Mouse (Mus musculus): ENCODE data around the gene Ift81. TPM values are rescaled to one million over a fixed set of nuclear protein-coding genes. Genes with fewer than 3 reads are reported as not detected.
"Not testable (repeated sequence)": the region's sequence is repeated elsewhere in the genome, so short reads cannot be mapped to it uniquely, and the experiment has no call there.

Ift81 gene
- 10 to 100 TPM; 39.5 to 40.1 TPM for total RNA-seq (2021)

DNA sequence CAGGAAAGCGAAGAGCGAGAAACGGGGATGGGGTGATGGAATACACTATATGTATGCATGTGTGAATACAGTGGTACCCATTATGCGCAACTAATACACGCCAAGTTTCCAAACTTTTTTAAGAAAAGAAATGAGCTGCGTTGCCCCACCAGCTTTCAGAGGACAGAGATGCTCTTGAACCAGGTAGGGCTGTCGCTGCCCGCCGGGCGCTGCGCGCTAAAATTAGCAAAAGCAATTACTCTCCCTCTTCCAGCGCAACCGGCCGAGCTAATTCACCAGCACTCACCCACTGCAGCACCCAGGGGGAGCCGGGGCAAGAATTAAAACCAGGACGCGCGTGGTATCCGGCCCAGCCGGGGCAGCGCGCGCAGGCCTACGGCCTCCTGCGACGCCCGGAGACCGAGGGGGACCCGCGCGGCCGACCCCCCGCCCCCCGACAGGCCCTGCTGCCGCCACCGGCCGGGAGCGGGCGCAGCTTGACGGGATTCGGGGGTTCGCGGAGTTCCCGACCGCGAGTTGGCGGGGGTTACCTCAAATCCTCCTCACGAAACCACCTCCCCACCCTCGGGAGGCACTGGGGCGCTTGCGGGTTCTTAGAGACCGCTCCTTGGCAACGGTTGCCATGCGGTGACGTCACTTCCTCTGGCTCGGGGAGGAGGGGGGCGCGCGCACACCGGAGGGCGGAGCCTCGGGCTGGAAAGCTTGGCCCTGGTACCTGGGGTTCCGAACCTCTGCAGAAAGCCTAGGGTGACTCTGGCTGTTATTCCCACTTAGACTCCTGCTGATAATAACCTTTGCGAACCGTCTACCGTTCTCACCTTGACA, at the start of gene Ift81:
TSS of gene Ift81 (minus strand) at position 611 of the 825 bp plus-strand sequence.
- intact Hi-C loops (cut with DNase I): loop anchor here (1.0 to 5.0 kb wide), 2 partner anchors 67 to 112 kb away; partner anchors contain the start of gene Atp2a2

DNA sequence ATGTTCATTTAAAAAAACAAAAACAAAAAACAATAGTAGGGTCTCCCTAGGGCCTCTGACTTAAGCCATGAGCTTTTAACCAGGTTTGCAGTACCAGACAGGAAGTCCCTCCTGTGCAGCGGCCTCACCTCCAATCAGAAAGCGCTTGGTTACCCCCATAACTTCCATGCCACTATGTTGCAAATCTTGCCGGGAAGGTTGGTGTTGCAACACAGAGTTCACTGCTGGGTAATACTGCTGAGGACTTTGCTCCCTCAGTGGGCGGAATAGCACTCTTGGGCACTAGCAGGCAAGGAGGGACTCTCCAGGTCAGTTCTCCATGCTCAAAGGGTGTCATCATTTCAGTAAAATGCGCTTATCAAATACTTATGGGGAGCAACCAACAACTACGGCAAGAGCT, 48.2 kb upstream of the Ift81 start:
- DNase-seq (ENCODE audit: low spot score in 2 of 2): no peak
- intact Hi-C loops (cut with DNase I): no loop called here

More for the DNA sequence above, at the start of gene Ift81:
- DNase-seq (ENCODE audit: low spot score in 2 of 2): peak; percentile 97 to 98

DNA sequence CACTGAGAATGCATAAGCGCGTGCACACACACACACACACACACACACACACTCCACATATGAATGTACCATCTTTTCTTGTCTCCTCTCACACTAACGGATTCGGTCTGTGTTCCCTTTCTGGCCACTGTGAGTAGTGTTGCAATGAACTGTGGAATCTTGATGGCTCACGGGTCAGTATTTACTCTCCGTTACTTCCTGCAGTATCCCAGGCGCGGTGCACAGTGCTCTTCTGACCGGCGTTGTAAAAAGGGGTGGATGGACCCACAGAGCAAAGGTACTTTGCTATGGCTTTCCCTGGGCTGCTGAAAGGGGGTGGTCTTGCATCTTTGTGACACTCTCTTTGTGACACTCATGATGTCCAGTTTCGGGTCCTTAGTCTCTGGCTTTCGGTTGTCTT, 42.5 kb upstream of the Ift81 start:
- no peak for DNase-seq (ENCODE audit: low spot score in 2 of 2)
- intact Hi-C loops (cut with DNase I): no loop called here

DNA sequence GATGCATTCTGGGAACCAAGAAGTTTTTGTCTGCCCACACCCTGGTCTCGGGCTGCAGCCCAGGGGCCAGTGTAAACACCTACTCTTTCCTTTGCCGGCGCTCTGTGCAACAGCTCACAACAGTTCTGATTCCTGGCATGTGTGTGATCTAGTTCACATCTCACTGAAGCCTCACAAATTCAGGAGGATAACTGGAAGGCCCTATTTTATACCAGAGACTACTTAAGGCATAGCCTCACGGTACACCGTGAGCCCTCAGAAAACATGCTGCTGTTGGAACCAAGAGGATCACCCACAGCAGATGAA, 39.9 kb upstream of the Ift81 start:
- peak in 1 of 2 experiments; percentile 64 for DNase-seq (ENCODE audit: low spot score in 2 of 2)
- intact Hi-C loops (cut with DNase I): no loop called here

DNA sequence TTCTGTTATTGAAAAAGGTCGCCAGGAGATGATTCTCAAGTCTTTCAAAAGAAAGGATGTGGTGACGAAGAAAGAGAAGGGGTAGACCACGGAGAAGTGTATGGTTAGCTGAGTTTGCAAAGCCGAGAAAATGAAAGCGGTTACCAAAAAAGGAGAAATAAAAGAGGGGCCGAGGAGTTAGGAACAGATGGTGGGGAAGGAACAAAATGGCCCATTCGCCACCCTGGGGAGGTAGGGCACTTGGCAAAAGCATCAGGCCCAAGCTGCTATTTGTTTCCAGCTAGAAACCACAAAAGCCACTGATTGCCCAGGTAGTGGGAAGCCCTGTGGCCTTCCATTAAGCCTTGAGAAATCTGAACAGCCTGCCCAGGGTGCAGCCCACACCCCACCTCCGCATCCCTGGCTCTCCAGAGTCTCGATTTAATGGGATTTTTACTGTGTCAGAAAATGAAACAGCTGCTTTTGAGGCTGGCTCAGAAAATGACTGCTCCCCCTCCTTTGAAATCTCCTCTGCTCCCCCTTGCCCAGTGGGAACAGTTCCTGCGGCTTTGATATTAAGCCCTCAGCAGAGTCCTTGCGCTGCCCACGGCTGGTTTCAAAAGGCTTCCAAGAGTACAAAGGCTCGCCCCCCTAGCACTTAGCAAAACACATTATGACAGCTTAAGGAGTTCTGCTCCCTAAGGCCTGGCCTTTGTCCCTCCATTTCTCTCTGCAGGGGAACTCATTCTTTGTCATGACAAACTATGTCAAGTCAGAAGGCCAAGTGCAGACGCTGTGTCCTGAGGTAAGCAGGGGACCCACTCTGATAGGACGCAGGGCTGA, 39.3 kb upstream of the Ift81 start:
- DNase-seq (ENCODE audit: low spot score in 2 of 2): peak; percentile 45 to 83
- intact Hi-C loops (cut with DNase I): loop anchor here (2.0 kb wide), 2 partner anchors 53 to 123 kb away; partner anchors contain the start of gene P2rx4

DNA sequence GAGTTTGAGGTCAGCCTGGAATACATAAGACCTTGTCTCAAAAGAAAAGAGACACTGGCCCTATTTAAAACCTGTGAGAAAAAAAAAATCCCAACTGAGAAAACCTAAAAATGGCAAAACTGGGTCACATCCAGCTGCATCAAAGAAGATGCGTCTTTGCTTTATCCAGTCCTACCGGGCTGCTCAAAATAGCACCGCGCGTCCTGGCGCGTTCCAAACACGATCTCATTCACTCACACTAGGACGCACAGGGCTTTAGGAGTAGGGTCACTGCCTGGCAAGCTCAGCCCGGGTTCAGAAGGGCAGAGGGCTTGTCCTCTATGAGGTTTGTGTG, 38.8 kb upstream of the Ift81 start:
- intact Hi-C loops (cut with DNase I): loop anchor here (2.0 kb wide), 2 partner anchors 54 to 124 kb away; partner anchors contain the start of gene P2rx4
- peak; percentile 34 to 84 for DNase-seq (ENCODE audit: low spot score in 2 of 2)

DNA sequence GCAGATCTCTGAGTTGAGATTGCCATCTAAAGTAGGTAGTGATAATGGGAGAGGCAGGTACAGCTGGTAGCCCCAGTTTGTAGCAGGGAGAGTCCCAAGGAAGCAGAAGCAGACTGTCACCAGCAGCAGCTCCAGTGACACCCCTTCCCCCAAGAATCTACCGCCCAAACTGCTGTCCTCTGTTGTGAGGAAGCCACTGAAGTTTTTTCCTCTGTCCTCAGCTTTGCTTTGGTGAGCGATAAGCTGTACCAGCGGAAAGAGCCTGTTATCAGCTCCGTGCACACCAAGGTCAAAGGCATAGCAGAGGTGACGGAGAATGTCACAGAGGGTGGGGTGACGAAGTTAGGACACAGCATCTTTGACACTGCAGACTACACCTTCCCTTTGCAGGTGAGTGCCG, 38.2 kb upstream of the Ift81 start:
- intact Hi-C loops (cut with DNase I): loop anchor here (2.0 kb wide), 2 partner anchors 54 to 124 kb away; partner anchors contain the start of gene P2rx4

DNA sequence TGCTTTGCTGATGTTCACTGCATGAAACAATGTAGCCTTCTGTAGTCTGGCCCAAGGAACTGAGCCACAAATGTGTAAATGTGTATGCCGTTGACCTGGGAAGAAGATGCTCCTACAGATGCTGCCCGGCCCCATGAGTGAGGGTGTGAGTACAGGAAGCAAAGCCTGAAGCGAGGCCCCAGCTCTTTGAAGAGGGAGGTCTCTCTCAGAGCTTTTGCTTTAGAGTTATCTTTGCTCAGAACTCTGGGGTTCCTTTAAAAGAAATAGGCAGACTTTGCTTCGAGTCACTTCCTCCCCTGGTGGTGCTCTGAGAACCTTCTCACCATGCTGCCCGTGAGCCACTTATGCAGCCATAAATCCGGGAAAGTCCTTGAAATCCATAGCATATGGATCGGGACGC, 35.8 kb upstream of the Ift81 start:
- intact Hi-C loops (cut with DNase I): no loop called here

More for the DNA sequence above, 38.2 kb upstream of the Ift81 start:
- peak in 1 of 2 experiments; percentile 34 for DNase-seq (ENCODE audit: low spot score in 2 of 2)

DNA sequence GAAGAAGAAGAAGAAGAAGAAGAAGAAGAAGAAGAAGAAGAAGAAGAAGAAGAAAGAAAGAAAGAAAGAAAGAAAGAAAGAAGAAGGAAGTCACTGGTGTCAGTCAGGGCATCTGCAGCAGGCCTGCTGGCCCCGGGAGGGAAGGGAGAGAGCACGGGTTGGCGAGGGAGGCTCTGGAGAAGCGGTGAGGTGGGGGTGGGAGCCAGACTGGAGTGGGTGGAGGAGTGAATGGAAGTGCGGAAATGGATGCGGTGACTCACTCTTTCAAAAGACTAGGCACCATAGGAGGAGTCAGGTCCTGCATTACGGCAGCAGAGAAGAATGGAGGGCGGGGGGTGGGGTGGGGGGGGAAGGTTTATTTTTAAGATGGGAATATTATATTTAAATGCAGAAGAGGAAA, 34.9 kb upstream of the Ift81 start:
- intact Hi-C loops (cut with DNase I): loop anchor here (1.0 kb wide), 1 partner anchor 147 kb away; the partner anchor contains the start of gene Atp2a2
- peak; percentile 30 to 88 for DNase-seq (ENCODE audit: low spot score in 2 of 2)

More for the DNA sequence above, 35.8 kb upstream of the Ift81 start:
- DNase-seq (ENCODE audit: low spot score in 2 of 2): no peak

DNA sequence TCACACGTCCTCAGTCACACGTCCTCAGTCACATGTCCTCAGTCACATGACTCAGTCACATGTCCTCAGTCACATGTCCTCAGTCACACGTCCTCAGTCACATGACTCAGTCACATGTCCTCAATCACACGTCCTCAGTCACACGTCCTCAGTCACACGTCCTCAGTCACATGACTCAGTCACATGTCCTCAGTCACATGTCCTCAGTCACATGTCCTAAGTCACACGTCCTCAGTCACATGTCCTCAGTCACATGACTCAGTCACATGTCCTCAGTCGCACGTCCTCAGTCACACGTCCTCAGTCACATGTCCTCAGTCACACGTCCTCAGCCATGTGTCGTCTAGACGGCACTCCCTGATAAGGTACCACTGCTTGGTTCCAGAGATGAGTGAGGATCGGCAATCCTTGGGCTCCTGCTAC, 33.6 kb upstream of the Ift81 start:
- DNase-seq (ENCODE audit: low spot score in 2 of 2); intact Hi-C loops (cut with DNase I): not testable (repeated sequence)

DNA sequence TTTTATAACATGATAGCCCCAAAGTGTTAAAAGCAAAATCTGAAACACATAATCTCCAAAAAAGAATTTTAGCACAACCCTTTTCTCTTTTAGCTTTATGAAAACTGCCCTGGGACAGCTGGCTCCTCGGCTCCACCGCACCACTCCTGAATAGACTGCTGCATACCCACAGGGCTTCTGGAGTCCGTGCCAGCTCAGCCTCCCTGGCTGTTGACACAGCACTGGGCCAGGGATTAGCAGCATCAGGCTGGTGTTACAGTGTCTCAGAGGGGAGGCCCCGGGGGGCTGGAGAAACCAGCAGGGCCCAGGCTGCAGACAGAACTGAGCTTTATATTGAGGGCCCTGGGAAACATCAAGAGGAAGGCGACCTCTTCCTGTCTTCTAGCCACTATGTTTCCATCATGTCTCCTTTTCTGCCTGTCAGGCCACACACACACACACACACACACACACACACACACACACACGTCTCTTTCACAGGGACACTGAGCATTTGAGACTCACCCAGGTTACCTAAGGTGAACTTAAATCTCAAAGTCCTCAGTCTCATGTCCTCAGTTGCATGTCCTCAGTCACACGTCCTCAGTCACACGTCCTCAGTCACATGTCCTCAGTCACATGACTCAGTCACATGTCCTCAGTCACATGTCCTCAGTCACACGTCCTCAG, 33.1 kb upstream of the Ift81 start:
- intact Hi-C loops (cut with DNase I): no loop called here
- peak in 1 of 2 experiments; percentile 52 for DNase-seq (ENCODE audit: low spot score in 2 of 2)

DNA sequence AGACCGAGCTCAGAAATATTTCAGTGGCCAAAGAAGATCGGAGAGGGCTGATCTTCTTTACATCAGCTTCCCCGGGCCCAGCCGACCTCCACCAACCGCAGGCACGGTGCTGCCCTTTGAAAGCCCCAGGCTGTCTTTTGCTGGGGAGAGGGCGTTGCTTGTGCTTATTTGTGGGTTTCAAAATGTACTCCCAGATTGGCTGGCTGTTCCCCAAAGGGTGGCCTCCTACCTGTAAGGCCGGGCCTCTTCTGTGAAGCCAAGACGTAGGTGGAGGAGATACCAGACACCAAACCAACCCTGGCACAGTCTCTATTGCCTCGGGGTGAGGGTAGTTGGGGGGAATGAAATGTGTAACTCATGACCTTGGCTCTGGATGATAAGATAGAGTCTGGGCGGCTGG, 31.7 kb upstream of the Ift81 start:
- no peak for DNase-seq (ENCODE audit: low spot score in 2 of 2)
- intact Hi-C loops (cut with DNase I): no loop called here

DNA sequence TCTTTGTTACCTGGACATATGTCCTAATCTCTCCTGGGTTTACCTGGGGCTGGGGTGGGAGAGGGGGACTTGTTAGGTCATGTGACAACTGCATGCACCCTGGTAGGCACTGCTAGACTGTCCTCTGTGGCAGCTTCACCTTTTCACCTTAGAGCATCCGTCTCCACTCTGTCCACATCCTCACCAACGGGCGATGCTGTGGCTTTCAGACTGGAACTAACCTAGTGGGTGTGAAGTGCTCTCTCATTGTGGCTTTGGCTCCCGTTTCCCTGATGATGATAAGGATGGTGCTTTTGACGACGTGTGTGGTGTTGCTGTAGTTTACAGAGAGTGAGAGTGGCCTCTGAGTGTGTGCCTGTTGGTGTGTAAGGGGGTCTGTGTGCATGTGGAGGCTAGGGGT, 31.0 kb upstream of the Ift81 start:
- DNase-seq (ENCODE audit: low spot score in 2 of 2): no peak
- intact Hi-C loops (cut with DNase I): no loop called here

DNA sequence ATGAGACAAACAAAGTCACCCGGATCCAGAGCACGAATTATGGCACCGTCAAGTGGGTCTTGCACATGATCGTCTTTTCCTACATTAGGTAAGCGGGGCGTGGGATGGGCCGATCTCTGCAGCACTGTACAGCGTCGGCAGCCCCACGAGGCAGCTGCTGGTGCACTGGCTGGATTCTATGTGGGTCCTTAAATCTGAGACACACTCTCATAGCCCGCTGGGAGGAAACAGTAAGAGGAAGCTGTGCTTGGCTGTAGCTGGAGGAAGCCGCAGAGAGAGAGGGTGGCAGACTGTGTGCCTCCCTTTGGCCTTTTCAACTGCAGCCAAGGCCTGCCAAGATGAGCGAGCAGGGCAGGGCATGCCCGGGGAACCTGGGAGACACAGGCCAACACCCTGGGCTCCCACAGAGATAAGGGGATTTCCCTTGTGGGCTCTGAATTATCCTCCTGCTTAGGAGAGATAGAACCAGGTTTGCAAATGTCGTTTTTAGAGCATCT, 29.8 kb upstream of the Ift81 start:
- intact Hi-C loops (cut with DNase I): loop anchor here (5.0 kb wide), 1 partner anchor 83 kb away; no protein-coding TSS in a partner anchor
- DNase-seq (ENCODE audit: low spot score in 2 of 2): peak; percentile 21 to 49

DNA sequence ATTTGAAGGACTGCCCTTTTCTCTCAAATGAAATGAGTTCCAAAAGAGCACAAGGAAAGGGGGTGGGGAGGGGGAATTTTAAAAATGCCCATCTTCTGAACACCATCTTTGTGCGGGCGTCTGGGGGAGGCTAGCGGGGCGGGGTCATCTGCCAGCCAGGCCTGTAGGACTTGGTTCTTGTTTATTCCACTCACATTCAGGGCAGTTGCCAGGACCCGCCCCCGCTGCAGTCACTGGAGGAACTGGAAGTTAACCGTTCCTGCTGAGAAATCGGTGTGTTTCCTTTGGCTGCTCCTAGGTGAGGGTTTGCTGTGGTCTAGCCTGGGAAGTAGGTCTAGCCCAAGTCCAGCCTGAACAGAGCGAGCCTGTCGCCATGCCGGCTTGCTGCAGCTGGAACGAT, 29.4 kb upstream of the Ift81 start, which contains the start of gene P2rx7:
TSS of gene P2rx7 (plus strand) at position 211 of the 400 bp plus-strand sequence.
- intact Hi-C loops (cut with DNase I): loop anchor here (5.0 kb wide), 1 partner anchor 84 kb away; no protein-coding TSS in a partner anchor
- DNase-seq (ENCODE audit: low spot score in 2 of 2): peak; percentile 48 to 78

DNA sequence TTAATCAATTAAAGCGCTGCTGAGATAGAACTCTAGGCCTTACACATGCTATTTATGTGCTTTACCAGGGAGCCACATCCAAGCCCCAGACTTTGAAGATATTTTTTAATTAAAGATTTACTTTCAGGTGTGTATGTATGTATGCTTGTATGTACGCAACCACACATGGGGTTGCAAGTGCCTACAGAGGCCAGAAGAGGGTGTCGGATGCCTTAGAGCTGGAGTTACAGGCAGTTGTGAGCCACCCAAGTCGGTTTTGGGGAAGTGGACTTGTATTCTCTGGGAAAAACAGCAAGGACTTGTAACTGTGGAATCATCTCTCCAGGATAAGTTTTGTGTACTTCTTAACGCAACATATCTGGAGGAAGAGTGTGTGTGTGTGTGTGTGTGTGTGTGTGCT, 25.7 kb upstream of the Ift81 start:
- no peak for DNase-seq (ENCODE audit: low spot score in 2 of 2)
- intact Hi-C loops (cut with DNase I): loop anchor here (5.0 kb wide), 1 partner anchor 87 kb away; no protein-coding TSS in a partner anchor

DNA sequence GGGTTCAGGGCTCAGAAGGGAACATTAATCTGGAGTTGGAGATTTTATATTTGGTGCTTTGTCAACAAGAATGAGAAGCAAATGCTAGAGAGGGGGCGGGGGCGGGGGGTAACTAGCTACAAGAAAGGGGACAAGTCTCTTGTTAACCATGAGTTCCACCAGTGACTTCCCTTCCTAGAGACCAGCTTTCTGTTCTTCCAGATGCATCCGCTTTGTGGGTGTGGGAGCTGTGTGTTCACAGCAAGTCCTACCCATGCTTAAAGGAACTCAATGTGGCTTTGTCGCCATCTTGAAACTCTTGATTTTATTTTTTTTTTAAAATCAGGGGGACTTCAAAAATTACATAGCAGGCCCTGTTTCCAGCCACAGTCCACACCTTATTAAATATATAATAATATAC, 25.2 kb upstream of the Ift81 start:
- no peak for DNase-seq (ENCODE audit: low spot score in 2 of 2)
- intact Hi-C loops (cut with DNase I): no loop called here

DNA sequence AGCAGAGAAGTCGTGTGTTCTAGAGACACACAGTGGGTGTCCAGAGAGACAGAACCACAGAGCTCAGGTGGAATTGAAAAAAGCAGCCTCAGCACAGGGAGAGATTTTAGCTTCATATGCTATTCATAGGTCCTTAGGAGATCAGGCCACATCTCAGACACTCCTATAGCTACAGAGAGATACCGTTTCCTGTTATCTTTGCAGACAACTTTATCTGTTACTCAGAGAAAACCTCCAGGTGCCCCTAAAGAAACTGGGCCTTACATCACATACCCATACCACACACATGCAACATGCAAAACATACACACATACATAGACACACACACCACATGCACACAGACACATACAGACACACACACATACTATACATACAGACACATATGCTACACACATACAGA, 24.0 kb upstream of the Ift81 start:
- intact Hi-C loops (cut with DNase I): no loop called here
- no peak for DNase-seq (ENCODE audit: low spot score in 2 of 2)

DNA sequence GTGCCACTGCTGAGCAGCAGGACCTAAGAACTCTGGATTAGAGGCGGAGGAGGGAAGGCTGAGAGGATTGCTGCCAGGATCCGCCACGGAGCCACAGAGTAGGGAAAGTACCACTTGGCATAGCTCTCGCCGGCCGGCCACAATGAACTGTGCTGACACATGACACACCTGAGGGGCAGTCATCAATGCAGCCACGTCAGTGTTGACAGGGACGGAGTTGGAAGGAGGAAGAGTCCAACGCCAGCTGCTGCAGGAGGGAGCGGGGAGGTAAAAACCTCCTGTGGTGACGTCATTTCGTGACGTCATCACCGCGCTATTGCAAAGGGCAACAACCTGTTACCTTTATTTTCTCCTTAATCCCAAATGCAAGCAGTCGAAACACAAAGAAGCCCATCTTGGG, 22.6 kb upstream of the Ift81 start:
- intact Hi-C loops (cut with DNase I): no loop called here
- no peak for DNase-seq (ENCODE audit: low spot score in 2 of 2)

Measured in left cerebral cortex, postnatal 25 days (tissue).